Mouse (Mus musculus) midbrain, embryonic 12.5 days (tissue): Measurements from ENCODE around the gene Noxo1. TPM values are rescaled to one million over a fixed set of nuclear protein-coding genes. Genes with fewer than 3 reads are reported as not detected.

ENCODE experiments used
- ATAC-seq: fragments of 200-750 bp; cut with Nextera tagmentation; 2 replicates; pipeline ENCODE4 v1.8.0; 2017; ENCODE audit warnings: low read depth, moderate TSS enrichment, moderate library complexity; ENCODE audit not compliant: low FRiP score
- H3K27ac ChIP-seq: fragments of 300-500 bp; sonication (generic); replicated peaks from 2 replicates; pipeline ENCODE4 v1.5.1; 2016; ENCODE audit warnings: mild to moderate bottlenecking
- H3K27me3 ChIP-seq: fragments of 300-500 bp; sonication (generic); 2 replicates; pipeline ENCODE4 v1.6.1; 2016; ENCODE audit warnings: mild to moderate bottlenecking
- H3K36me3 ChIP-seq: fragments of 300-500 bp; sonication (generic); 2 replicates; pipeline ENCODE4 v1.6.1; 2016
- H3K4me1 ChIP-seq: fragments of 300-500 bp; sonication (generic); 2 replicates; pipeline ENCODE4 v1.6.1; 2016
- H3K4me2 ChIP-seq: fragments of 300-500 bp; sonication (generic); replicated peaks from 2 replicates; pipeline ENCODE4 v1.6.1; 2016; ENCODE audit warnings: mild to moderate bottlenecking, moderate library complexity
- H3K4me3 ChIP-seq: fragments of 300-500 bp; sonication (generic); 2 replicates; pipeline ENCODE4 v1.5.1; 2016; ENCODE audit warnings: mild to moderate bottlenecking
- H3K9ac ChIP-seq: fragments of 300-500 bp; sonication (generic); replicated peaks from 2 replicates; pipeline ENCODE4 v1.6.1; 2016; ENCODE audit warnings: mild to moderate bottlenecking, moderate library complexity
- H3K9me3 ChIP-seq: fragments of 300-500 bp; sonication (generic); 2 replicates; pipeline ENCODE4 v1.6.1; 2016; ENCODE audit warnings: mild to moderate bottlenecking
- WGBS: fragments of 180-500 bp; shearing (Covaris S2); methylation state at CpG from one replicate; pipeline ENCODE4 v1.1.7; 2016; 5-methylcytosine and 5-hydroxymethylcytosine counted together
- polyA plus RNA-seq: library from polyadenylated mRNA; unstranded; fragments of >200 nt; fragmentation: Nextera tagmentation; extraction: Ambion mirVana; gene quantifications from 2 replicates; pipeline ENCODE4 v1.2.1, GENCODE M21; 2016

Noxo1 gene
- polyA plus RNA-seq, 1 experiment from 2014 or later, result 2.2 TPM

- WGBS, result 1% methylated on average over 25 of the region's 25 CpGs
- H3K9me3 ChIP-seq, result no peaks in the 10 kb centered on the region
- no peak overlapping the region for H3K27ac ChIP-seq
- H3K27me3 ChIP-seq, result peaks cover 52% of the 10 kb centered on the region
- peaks cover 7% of the 10 kb centered on the region; the same call in 1 of the 2 replicates for H3K36me3 ChIP-seq
- peak overlapping the region; percentile 28 for H3K4me3 ChIP-seq
- peak overlapping the region; percentile 39; the same call in 1 of the 2 replicates for H3K9ac ChIP-seq
- no peak for ATAC-seq
- H3K4me2 ChIP-seq, result peak overlapping the region; percentile 50
- peaks cover 23% of the 10 kb centered on the region for H3K4me1 ChIP-seq
These were observed 8.9 kb upstream of the Noxo1 start for GRCm38 (mm10) chr17:24687146-24687595.

GRCm38 (mm10) chr17:24687599-24687998 lies 8.4 kb upstream of the Noxo1 start:
- Histone ChIP-seq H3K27ac (no peak overlapping the region), H3K4me1 (peaks cover 23% of the 10 kb centered on the region), H3K36me3 (peaks cover 7% of the 10 kb centered on the region; the same call in 1 of the 2 replicates), H3K27me3 (peaks cover 52% of the 10 kb centered on the region), H3K9ac (peak overlapping the region; percentile 39; the same call in 1 of the 2 replicates), H3K4me3 (peak overlapping the region; percentile 28), H3K4me2 (peak overlapping the region; percentile 50), H3K9me3 (no peaks in the 10 kb centered on the region)
- 20% methylated on average over 23 of the region's 23 CpGs for WGBS
- ATAC-seq, result no peak

- ATAC-seq, result peak; percentile 65
- H3K36me3 ChIP-seq, result peaks cover 16% of the 10 kb centered on the region
- H3K27ac ChIP-seq, result peak within 1 kb of the TSS; percentile 61
- H3K9me3 ChIP-seq, result no peaks in the 10 kb centered on the region
- peaks cover 23% of the 10 kb centered on the region for H3K4me1 ChIP-seq
- peak within 1 kb of the TSS; percentile 64 for H3K4me3 ChIP-seq
- under 1% methylated on average over 46 of the region's 55 CpGs for WGBS
- H3K27me3 ChIP-seq, result peaks cover 52% of the 10 kb centered on the region
- peak within 1 kb of the TSS; percentile 71 for H3K9ac ChIP-seq
- peak within 1 kb of the TSS; percentile 87 for H3K4me2 ChIP-seq
These were observed 6.6 kb upstream of the Noxo1 start, which contains the start of gene Syngr3 for GRCm38 (mm10) chr17:24689251-24690081. TSS of gene Syngr3 (minus strand) at chr17:24689955.

- Histone ChIP-seq H3K4me2 (no peak overlapping the region), H3K27me3 (peaks cover 39% of the 10 kb centered on the region), H3K4me1 (peaks cover 30% of the 10 kb centered on the region), H3K9me3 (no peaks in the 10 kb centered on the region), H3K27ac (no peak overlapping the region), H3K36me3 (peaks cover 16% of the 10 kb centered on the region), H3K9ac (no peak overlapping the region), H3K4me3 (no peak overlapping the region)
- no peak for ATAC-seq
- WGBS, result 87% methylated on average over 5 of the region's 5 CpGs
These were observed 3.6 kb upstream of the Noxo1 start for GRCm38 (mm10) chr17:24692385-24692784.

GRCm38 (mm10) chr17:24695326-24696010 lies 566 bp upstream of the Noxo1 start:
- 9% methylated on average over 42 of the region's 51 CpGs for WGBS
- Histone ChIP-seq H3K4me2 (peak overlapping the region; percentile 86), H3K4me1 (peaks cover 17% of the 10 kb centered on the region), H3K27ac (peak overlapping the region; percentile 84), H3K4me3 (peak overlapping the region; percentile 80), H3K27me3 (peaks cover 16% of the 10 kb centered on the region), H3K9ac (peak overlapping the region; percentile 81), H3K9me3 (no peaks in the 10 kb centered on the region), H3K36me3 (peaks cover 27% of the 10 kb centered on the region)
- ATAC-seq, result peak; percentile 45

GRCm38 (mm10) chr17:24697985-24698384 lies 2.0 kb downstream of the Noxo1 start:
- no peak for ATAC-seq
- H3K4me3 ChIP-seq, result no peak overlapping the region
- H3K4me2 ChIP-seq, result no peak overlapping the region
- H3K27ac ChIP-seq, result no peak overlapping the region
- H3K9me3 ChIP-seq, result no peaks in the 10 kb centered on the region
- peaks cover 17% of the 10 kb centered on the region for H3K4me1 ChIP-seq
- WGBS, result 22% methylated on average over 5 of the region's 5 CpGs
- no peak overlapping the region for H3K9ac ChIP-seq
- H3K27me3 ChIP-seq, result peaks cover 8% of the 10 kb centered on the region
- peaks cover 40% of the 10 kb centered on the region for H3K36me3 ChIP-seq

GRCm38 (mm10) chr17:24698715-24699114 lies 2.7 kb downstream of the Noxo1 start:
- Histone ChIP-seq H3K4me3 (no peak overlapping the region), H3K4me1 (peaks cover 17% of the 10 kb centered on the region), H3K4me2 (no peak overlapping the region), H3K9ac (no peak overlapping the region), H3K27me3 (peaks cover 8% of the 10 kb centered on the region), H3K36me3 (peaks cover 39% of the 10 kb centered on the region), H3K27ac (no peak overlapping the region), H3K9me3 (no peaks in the 10 kb centered on the region)
- WGBS, result 71% methylated on average over 9 of the region's 9 CpGs
- ATAC-seq, result no peak

GRCm38 (mm10) chr17:24699473-24699872 lies 3.4 kb downstream of the Noxo1 start:
- H3K27ac ChIP-seq, result no peak overlapping the region
- ATAC-seq, result no peak
- peaks cover 17% of the 10 kb centered on the region for H3K4me1 ChIP-seq
- H3K36me3 ChIP-seq, result peaks cover 46% of the 10 kb centered on the region
- H3K9ac ChIP-seq, result no peak overlapping the region
- 81% methylated on average over 2 of the region's 2 CpGs for WGBS
- H3K4me2 ChIP-seq, result no peak overlapping the region
- H3K27me3 ChIP-seq, result peaks cover 8% of the 10 kb centered on the region
- H3K9me3 ChIP-seq, result no peaks in the 10 kb centered on the region
- H3K4me3 ChIP-seq, result no peak overlapping the region

GRCm38 (mm10) chr17:24701251-24701650 lies 5.2 kb downstream of the Noxo1 start:
- H3K9me3 ChIP-seq, result no peaks in the 10 kb centered on the region
- ATAC-seq, result no peak
- H3K27me3 ChIP-seq, result peaks cover 8% of the 10 kb centered on the region
- WGBS, result 90% methylated on average over 9 of the region's 9 CpGs
- peaks cover 58% of the 10 kb centered on the region for H3K36me3 ChIP-seq
- H3K4me3 ChIP-seq, result no peak overlapping the region
- no peak overlapping the region; the same call in 1 of the 2 replicates for H3K9ac ChIP-seq
- H3K27ac ChIP-seq, result no peak overlapping the region
- peaks cover 12% of the 10 kb centered on the region for H3K4me1 ChIP-seq
- H3K4me2 ChIP-seq, result no peak overlapping the region

- no peak for ATAC-seq
- peaks cover 44% of the 10 kb centered on the region for H3K36me3 ChIP-seq
- no peak overlapping the region for H3K27ac ChIP-seq
- H3K9ac ChIP-seq, result no peak overlapping the region
- WGBS, result 95% methylated on average over 3 of the region's 3 CpGs
- peaks cover 16% of the 10 kb centered on the region for H3K4me1 ChIP-seq
- H3K9me3 ChIP-seq, result no peaks in the 10 kb centered on the region
- H3K4me2 ChIP-seq, result 0 out of 2 replicates have a peak overlapping the region, but pooled peaks have one; percentile 80
- 0 out of 2 replicates have a peak overlapping the region, but pooled peaks have one; percentile 7 for H3K4me3 ChIP-seq
- H3K27me3 ChIP-seq, result no peaks in the 10 kb centered on the region
These were observed 9.8 kb downstream of the Noxo1 start for GRCm38 (mm10) chr17:24705821-24706220.

- Histone ChIP-seq H3K36me3 (peaks cover 30% of the 10 kb centered on the region), H3K4me2 (peak within 1 kb of the TSS; percentile 80), H3K4me3 (peak within 1 kb of the TSS; percentile 80), H3K9ac (peak within 1 kb of the TSS; percentile 71), H3K27ac (peak within 1 kb of the TSS; percentile 77), H3K4me1 (peaks cover 16% of the 10 kb centered on the region), H3K27me3 (no peaks in the 10 kb centered on the region), H3K9me3 (no peaks in the 10 kb centered on the region)
- peak; percentile 92 for ATAC-seq
- 4% methylated on average over 32 of the region's 32 CpGs for WGBS
These were observed 11.2 kb downstream of the Noxo1 start, which contains the start of gene Tbl3 for GRCm38 (mm10) chr17:24706982-24707800. TSS of gene Tbl3 (minus strand) at chr17:24707660.
